Mouse (Mus musculus): ENCODE results near the gene Krtap26-1. TPM values are rescaled to one million over a fixed set of nuclear protein-coding genes. Genes with fewer than 3 reads are reported as not detected.

Gene Krtap26-1
- polyA plus RNA-seq, 1 experiment from 2014 or later: not detected

DNA sequence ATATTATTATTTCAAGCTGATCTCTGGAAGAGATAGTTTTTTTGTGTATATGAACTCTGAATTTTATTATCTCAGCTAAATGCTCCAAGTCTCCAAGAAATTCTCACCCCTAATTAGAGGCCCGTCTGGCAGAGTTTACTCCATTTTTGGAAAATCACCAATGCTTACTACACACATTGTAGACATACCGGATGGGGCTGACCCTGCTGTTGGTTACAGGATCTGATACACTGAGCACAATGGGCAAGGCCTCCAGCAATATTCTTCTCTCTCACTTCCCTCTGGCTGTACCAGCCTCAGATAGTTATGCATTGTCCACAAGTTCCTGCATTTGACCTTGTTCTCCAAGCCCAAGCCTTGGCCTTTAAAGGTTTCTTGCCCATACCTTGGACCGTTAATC lies 7.5 kb downstream of the Krtap26-1 start:
- no peaks in the 10 kb centered on the region for H3K36me3 ChIP-seq (ENCODE audit: control insufficient read depth, insufficient read depth, low read length)
- H3K27me3 ChIP-seq (replicated peaks; ENCODE audit: control insufficient read depth, insufficient read depth, low read length): no peaks in the 10 kb centered on the region
- no peaks in the 10 kb centered on the region for H3K4me1 ChIP-seq (ENCODE audit: control insufficient read depth, insufficient read depth, low read length)
- WGBS: 58% methylated on average over 3 of the region's 3 CpGs
- H3K4me3 ChIP-seq (ENCODE audit: low read depth, low read length): no peak overlapping the region
- H3K27ac ChIP-seq (ENCODE audit: low read depth, low read length): no peak overlapping the region
- peak; percentile 70 for ATAC-seq
- H3K9me3 ChIP-seq (replicated peaks; ENCODE audit: control insufficient read depth, low read length): no peaks in the 10 kb centered on the region
- peak; percentile 75 for DNase-seq (ENCODE audit: low spot score)
- H3K9ac ChIP-seq (ENCODE audit: low read length): no peak overlapping the region
- H3K4me2 ChIP-seq (ENCODE audit: low read length): no peak overlapping the region

DNA sequence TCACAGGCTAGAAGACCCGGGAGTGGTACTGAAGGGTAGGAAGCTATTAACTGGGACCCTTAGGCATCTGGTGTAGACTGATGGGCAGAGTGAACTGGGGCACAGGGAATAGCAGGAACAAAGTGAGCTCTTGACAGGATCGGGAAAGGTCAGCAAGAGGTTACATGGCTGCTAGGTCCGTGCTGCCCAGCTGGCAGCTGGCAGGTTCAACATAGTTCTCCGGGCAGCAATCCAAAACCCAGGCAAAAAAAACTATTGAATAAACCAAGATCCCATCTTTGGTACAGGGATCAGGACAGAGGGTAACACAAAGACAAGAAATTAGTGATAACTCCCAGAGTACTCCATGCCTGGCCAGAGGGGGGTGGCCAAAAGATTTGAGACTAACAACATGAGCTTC lies 12.5 kb downstream of the Krtap26-1 start:
- ATAC-seq: peak; percentile 66; the same call in 1 of the 2 replicates
- H3K27ac ChIP-seq (ENCODE audit: low read depth, low read length): no peak overlapping the region
- H3K4me3 ChIP-seq (ENCODE audit: low read depth, low read length): no peak overlapping the region
- WGBS: 65% methylated on average over 4 of the region's 4 CpGs
- no peaks in the 10 kb centered on the region for H3K27me3 ChIP-seq (replicated peaks; ENCODE audit: control insufficient read depth, insufficient read depth, low read length)
- DNase-seq (ENCODE audit: low spot score): peak; percentile 48
- no peaks in the 10 kb centered on the region for H3K4me1 ChIP-seq (ENCODE audit: control insufficient read depth, insufficient read depth, low read length)
- H3K9ac ChIP-seq (ENCODE audit: low read length): no peak overlapping the region
- no peaks in the 10 kb centered on the region for H3K9me3 ChIP-seq (replicated peaks; ENCODE audit: control insufficient read depth, low read length)
- no peak overlapping the region for H3K4me2 ChIP-seq (ENCODE audit: low read length)
- H3K36me3 ChIP-seq (ENCODE audit: control insufficient read depth, insufficient read depth, low read length): no peaks in the 10 kb centered on the region

DNA sequence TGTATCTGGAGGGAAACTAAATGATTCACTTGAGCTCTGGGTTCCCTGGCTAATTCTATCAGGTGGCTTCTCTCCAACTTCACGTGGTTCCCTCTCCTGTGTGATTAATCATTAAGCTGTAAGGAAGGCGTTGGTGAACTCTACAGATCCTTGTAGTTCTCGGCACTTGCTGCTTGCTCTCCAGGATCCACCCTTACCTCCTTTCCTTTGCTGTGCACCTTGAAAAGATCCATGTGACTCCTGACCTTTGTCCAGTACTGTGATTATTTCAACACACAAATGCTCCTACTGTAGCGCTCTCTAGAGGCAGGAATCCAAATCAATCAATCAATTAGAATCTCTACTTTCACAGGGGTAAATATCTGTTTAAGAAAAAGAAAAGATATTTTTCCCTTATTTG lies 16.1 kb downstream of the Krtap26-1 start:
- H3K36me3 ChIP-seq (ENCODE audit: control insufficient read depth, insufficient read depth, low read length): no peaks in the 10 kb centered on the region
- no peak overlapping the region for H3K4me2 ChIP-seq (ENCODE audit: low read length)
- ATAC-seq: no peak
- H3K4me3 ChIP-seq (ENCODE audit: low read depth, low read length): no peak overlapping the region
- WGBS: 82% methylated on average over 4 of the region's 4 CpGs
- H3K4me1 ChIP-seq (ENCODE audit: control insufficient read depth, insufficient read depth, low read length): no peaks in the 10 kb centered on the region
- H3K9me3 ChIP-seq (replicated peaks; ENCODE audit: control insufficient read depth, low read length): no peaks in the 10 kb centered on the region
- H3K27ac ChIP-seq (ENCODE audit: low read depth, low read length): no peak overlapping the region
- H3K9ac ChIP-seq (ENCODE audit: low read length): no peak overlapping the region
- DNase-seq (ENCODE audit: low spot score): no peak
- H3K27me3 ChIP-seq (replicated peaks; ENCODE audit: control insufficient read depth, insufficient read depth, low read length): no peaks in the 10 kb centered on the region

DNA sequence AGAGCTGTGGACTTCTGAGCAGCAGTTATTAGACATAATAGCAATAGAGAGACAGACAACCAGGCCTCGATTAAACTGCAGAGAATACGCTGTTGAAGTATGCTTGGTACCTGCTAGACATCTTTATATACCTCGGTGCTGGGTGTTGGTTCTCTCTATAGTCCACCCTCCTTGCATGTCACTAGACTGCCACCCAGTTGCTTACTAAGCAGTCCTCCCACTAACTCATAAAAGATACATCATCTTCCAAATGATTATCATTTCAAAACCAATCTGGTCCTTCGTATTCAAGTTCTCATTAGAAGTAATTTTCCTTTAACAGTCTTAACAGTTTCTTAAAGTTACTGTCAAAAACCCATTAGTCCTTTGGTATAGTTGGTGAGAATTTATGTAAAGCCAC lies 20.0 kb downstream of the Krtap26-1 start, which contains the start of gene 2310079G19Rik:
TSS of gene 2310079G19Rik (minus strand) at position 101 of the 400 bp plus-strand sequence.
- Histone ChIP-seq H3K4me2 (ENCODE audit: low read length) (no peak within 1 kb of the TSS), H3K27ac (ENCODE audit: low read depth, low read length) (no peak within 1 kb of the TSS), H3K9ac (ENCODE audit: low read length) (no peak within 1 kb of the TSS), H3K4me1 (ENCODE audit: control insufficient read depth, insufficient read depth, low read length) (no peaks in the 10 kb centered on the region), H3K36me3 (ENCODE audit: control insufficient read depth, insufficient read depth, low read length) (no peaks in the 10 kb centered on the region), H3K9me3 (replicated peaks; ENCODE audit: control insufficient read depth, low read length) (no peaks in the 10 kb centered on the region), H3K4me3 (ENCODE audit: low read depth, low read length) (no peak within 1 kb of the TSS), H3K27me3 (replicated peaks; ENCODE audit: control insufficient read depth, insufficient read depth, low read length) (no peaks in the 10 kb centered on the region)
- 97% methylated on average over 4 of the region's 4 CpGs for WGBS
- ATAC-seq (no peak), DNase-seq (ENCODE audit: low spot score) (no peak)

DNA sequence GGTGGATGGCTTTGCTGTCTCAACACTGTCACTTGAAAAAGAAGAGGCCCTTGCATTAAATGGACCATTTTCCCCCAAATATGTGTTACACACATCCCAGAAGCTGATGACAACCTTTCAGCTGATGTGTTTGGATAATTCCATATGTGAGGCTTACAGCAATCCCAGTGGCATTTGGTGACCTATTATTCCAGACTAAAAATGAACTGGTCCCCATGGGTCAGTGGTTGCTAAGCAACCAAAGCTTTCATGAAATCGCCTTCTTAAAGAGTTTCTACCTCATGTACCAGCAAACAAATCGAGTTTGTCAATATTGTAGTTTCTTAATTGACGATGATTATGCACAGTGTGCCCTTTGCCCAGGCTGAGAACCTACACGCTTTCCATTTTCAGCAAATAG lies 34.9 kb downstream of the Krtap26-1 start:
- DNase-seq (ENCODE audit: low spot score) (no peak), ATAC-seq (no peak)
- Histone ChIP-seq H3K27ac (ENCODE audit: low read depth, low read length) (no peak overlapping the region), H3K9ac (ENCODE audit: low read length) (no peak overlapping the region), H3K36me3 (ENCODE audit: control insufficient read depth, insufficient read depth, low read length) (no peaks in the 10 kb centered on the region), H3K9me3 (replicated peaks; ENCODE audit: control insufficient read depth, low read length) (no peaks in the 10 kb centered on the region), H3K4me2 (ENCODE audit: low read length) (no peak overlapping the region), H3K27me3 (replicated peaks; ENCODE audit: control insufficient read depth, insufficient read depth, low read length) (no peaks in the 10 kb centered on the region), H3K4me1 (ENCODE audit: control insufficient read depth, insufficient read depth, low read length) (no peaks in the 10 kb centered on the region), H3K4me3 (ENCODE audit: low read depth, low read length) (no peak overlapping the region)
- WGBS: 69% methylated on average over 4 of the region's 4 CpGs

DNA sequence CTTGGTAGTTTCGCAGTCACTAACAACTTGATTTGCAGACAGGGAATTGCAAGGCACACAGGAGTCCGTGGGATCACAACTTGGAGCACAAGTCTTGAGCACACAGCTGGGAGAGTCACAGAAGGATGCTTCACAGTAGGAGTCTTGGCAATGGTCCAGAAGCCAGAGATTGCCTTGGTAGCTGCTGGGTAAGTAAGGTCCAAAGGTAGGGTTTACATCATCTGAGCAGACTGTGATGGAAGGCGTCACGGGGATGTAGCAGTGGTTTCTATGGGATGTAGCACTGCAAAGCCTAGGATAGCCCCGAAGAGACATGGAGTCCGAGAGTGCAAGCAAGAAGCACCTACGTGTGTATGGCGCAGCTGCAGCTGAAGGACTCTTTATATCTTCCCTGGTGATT lies 35.7 kb downstream of the Krtap26-1 start, which contains the start of gene Krtap24-1:
TSS of gene Krtap24-1 (minus strand) at position 358 of the 400 bp plus-strand sequence.
- DNase-seq (ENCODE audit: low spot score): no peak

DNA sequence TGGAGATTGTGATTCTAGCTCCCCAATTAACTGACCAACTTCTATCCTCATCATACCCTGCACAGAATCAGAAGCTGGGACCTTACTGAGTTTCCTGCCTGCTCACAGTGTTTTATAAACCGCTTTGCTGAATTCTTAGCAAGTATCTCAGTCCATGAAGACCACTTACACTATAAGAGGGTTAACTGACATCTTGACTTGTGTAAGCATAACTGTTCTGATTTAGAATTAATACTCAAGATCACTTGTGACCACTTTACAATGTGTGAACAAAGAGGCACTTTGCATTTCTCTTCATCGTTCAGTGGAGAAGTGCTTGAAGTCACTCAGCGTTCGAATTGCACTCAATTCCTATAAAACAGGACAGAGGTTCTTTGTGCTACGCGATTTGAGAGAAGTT lies 43.0 kb downstream of the Krtap26-1 start:
- H3K9ac ChIP-seq (ENCODE audit: low read length): no peak overlapping the region
- ATAC-seq (no peak), DNase-seq (ENCODE audit: low spot score) (no peak)
- H3K27me3 ChIP-seq (replicated peaks; ENCODE audit: control insufficient read depth, insufficient read depth, low read length): no peaks in the 10 kb centered on the region
- WGBS: 76% methylated on average over 6 of the region's 6 CpGs
- H3K4me1 ChIP-seq (ENCODE audit: control insufficient read depth, insufficient read depth, low read length): no peaks in the 10 kb centered on the region
- H3K36me3 ChIP-seq (ENCODE audit: control insufficient read depth, insufficient read depth, low read length): no peaks in the 10 kb centered on the region
- no peak overlapping the region for H3K27ac ChIP-seq (ENCODE audit: low read depth, low read length)
- H3K4me3 ChIP-seq (ENCODE audit: low read depth, low read length): no peak overlapping the region
- H3K9me3 ChIP-seq (replicated peaks; ENCODE audit: control insufficient read depth, low read length): no peaks in the 10 kb centered on the region
- H3K4me2 ChIP-seq (ENCODE audit: low read length): no peak overlapping the region

More for the DNA sequence above, 35.7 kb downstream of the Krtap26-1 start, which contains the start of gene Krtap24-1:
- Histone ChIP-seq H3K9ac (ENCODE audit: low read length) (no peak within 1 kb of the TSS), H3K36me3 (ENCODE audit: control insufficient read depth, insufficient read depth, low read length) (no peaks in the 10 kb centered on the region), H3K9me3 (replicated peaks; ENCODE audit: control insufficient read depth, low read length) (no peaks in the 10 kb centered on the region), H3K27me3 (replicated peaks; ENCODE audit: control insufficient read depth, insufficient read depth, low read length) (no peaks in the 10 kb centered on the region), H3K27ac (ENCODE audit: low read depth, low read length) (no peak within 1 kb of the TSS), H3K4me1 (ENCODE audit: control insufficient read depth, insufficient read depth, low read length) (no peaks in the 10 kb centered on the region), H3K4me3 (ENCODE audit: low read depth, low read length) (no peak within 1 kb of the TSS), H3K4me2 (ENCODE audit: low read length) (no peak within 1 kb of the TSS)
- no peak for ATAC-seq
- 92% methylated on average over 8 of the region's 8 CpGs for WGBS

DNA sequence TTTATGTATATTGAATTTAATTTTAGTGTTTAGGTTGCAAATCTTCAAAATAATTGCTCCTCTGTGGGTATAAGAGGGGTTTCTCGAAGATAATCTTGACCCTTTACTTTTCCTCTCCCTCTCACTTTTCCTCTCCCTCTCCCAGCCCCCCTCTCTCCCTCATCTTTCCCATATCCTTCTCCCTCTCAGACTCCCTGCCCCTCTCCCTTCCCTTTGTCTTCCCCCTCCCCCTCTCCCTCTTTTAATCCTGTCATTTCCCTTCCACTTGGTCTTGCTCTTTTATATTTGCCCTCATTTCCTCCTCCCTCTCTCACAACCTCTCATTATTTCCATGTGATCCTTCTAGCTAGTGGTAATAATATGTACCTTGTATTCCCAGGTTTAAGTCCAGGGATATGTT lies 45.1 kb downstream of the Krtap26-1 start:
- H3K9ac ChIP-seq (ENCODE audit: low read length): no peak overlapping the region
- H3K4me3 ChIP-seq (ENCODE audit: low read depth, low read length): no peak overlapping the region
- H3K4me2 ChIP-seq (ENCODE audit: low read length): no peak overlapping the region
- H3K27me3 ChIP-seq (replicated peaks; ENCODE audit: control insufficient read depth, insufficient read depth, low read length): no peaks in the 10 kb centered on the region
- no peaks in the 10 kb centered on the region for H3K36me3 ChIP-seq (ENCODE audit: control insufficient read depth, insufficient read depth, low read length)
- 23% methylated on average over 1 of the region's 1 CpGs for WGBS
- no peaks in the 10 kb centered on the region for H3K9me3 ChIP-seq (replicated peaks; ENCODE audit: control insufficient read depth, low read length)
- no peaks in the 10 kb centered on the region for H3K4me1 ChIP-seq (ENCODE audit: control insufficient read depth, insufficient read depth, low read length)
- ATAC-seq (no peak), DNase-seq (ENCODE audit: low spot score) (no peak)
- H3K27ac ChIP-seq (ENCODE audit: low read depth, low read length): no peak overlapping the region

DNA sequence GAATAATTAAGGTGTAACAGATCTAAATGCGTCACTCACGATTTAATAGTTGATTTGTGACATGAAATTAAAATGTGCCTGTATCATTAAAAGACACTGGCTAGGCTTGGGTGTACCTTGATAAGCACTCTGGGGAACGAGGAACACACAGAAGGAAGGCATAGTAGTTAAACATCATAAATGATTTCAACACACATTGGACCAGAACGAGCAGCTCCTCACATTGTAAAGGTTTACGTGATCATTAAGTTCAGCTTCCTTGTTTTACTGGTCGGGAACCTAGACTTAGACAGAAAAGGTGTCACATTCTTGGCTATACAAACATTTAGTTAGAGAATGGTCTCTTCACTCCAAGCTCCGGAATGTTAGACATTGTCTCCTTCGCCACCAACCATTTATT lies 47.3 kb downstream of the Krtap26-1 start:
- H3K9me3 ChIP-seq (replicated peaks; ENCODE audit: control insufficient read depth, low read length): no peaks in the 10 kb centered on the region
- H3K4me1 ChIP-seq (ENCODE audit: control insufficient read depth, insufficient read depth, low read length): no peaks in the 10 kb centered on the region
- DNase-seq (ENCODE audit: low spot score): no peak
- no peak for ATAC-seq
- 83% methylated on average over 8 of the region's 8 CpGs for WGBS
- H3K9ac ChIP-seq (ENCODE audit: low read length): no peak overlapping the region
- no peaks in the 10 kb centered on the region for H3K36me3 ChIP-seq (ENCODE audit: control insufficient read depth, insufficient read depth, low read length)
- no peak overlapping the region for H3K4me2 ChIP-seq (ENCODE audit: low read length)
- H3K27me3 ChIP-seq (replicated peaks; ENCODE audit: control insufficient read depth, insufficient read depth, low read length): no peaks in the 10 kb centered on the region
- no peak overlapping the region for H3K27ac ChIP-seq (ENCODE audit: low read depth, low read length)
- no peak overlapping the region for H3K4me3 ChIP-seq (ENCODE audit: low read depth, low read length)

Measured in forebrain, embryonic 14.5 days (tissue).